Mouse (Mus musculus) stomach, postnatal 0 days (tissue): ENCODE data around the gene Ndufs5. TPM values are rescaled to one million over a fixed set of nuclear protein-coding genes. Genes with fewer than 3 reads are reported as not detected.

ENCODE experiments used
- ATAC-seq: fragments of 200-750 bp; cut with Nextera tagmentation; 2 replicates; pipeline ENCODE4 v1.8.0; 2017; ENCODE audit not compliant: low FRiP score, low TSS enrichment
- DNase-seq: peaks from one replicate; pipeline ENCODE4 v3.0.0-alpha.2; 2016; ENCODE audit warnings: low spot score
- H3K27ac ChIP-seq: fragments of 300-500 bp; sonication (generic); replicated peaks from 2 replicates; pipeline ENCODE4 v1.5.1; 2014; ENCODE audit warnings: mild to moderate bottlenecking, control low read depth
- H3K27me3 ChIP-seq: fragments of 300-500 bp; sonication (generic); 2 replicates; pipeline ENCODE4 v1.6.1; 2014; ENCODE audit warnings: low read length; ENCODE audit not compliant: control insufficient read depth, insufficient read depth
- H3K36me3 ChIP-seq: fragments of 300-500 bp; sonication (generic); 2 replicates; pipeline ENCODE4 v1.6.1; 2014; ENCODE audit warnings: low read length, mixed read lengths; ENCODE audit not compliant: control insufficient read depth, insufficient read depth
- H3K4me1 ChIP-seq: fragments of 300-500 bp; sonication (generic); replicated peaks from 2 replicates; pipeline ENCODE4 v1.6.1; 2014; ENCODE audit warnings: antibody characterized with exemption; ENCODE audit not compliant: control insufficient read depth, insufficient read depth
- H3K4me2 ChIP-seq: fragments of 300-500 bp; sonication (generic); replicated peaks from 2 replicates; pipeline ENCODE4 v1.6.1; 2014; ENCODE audit warnings: low read depth, mild to moderate bottlenecking, control low read depth, moderate library complexity
- H3K4me3 ChIP-seq: fragments of 300-500 bp; sonication (generic); 2 replicates; pipeline ENCODE4 v1.5.1; 2014; ENCODE audit warnings: low read depth, low read length, control low read depth
- H3K9ac ChIP-seq: fragments of 300-500 bp; sonication (generic); 2 replicates; pipeline ENCODE4 v1.6.1; 2014; ENCODE audit warnings: mild to moderate bottlenecking, low read length, control low read depth, mixed read lengths
- H3K9me3 ChIP-seq: fragments of 300-500 bp; sonication (generic); 2 replicates; pipeline ENCODE4 v1.6.1; 2016; ENCODE audit warnings: low read length; ENCODE audit not compliant: control insufficient read depth
- CTCF ChIP-seq: IDR thresholded peaks from 2 replicates; pipeline ENCODE4 v1.5.1; 2016; ENCODE audit warnings: antibody characterized with exemption, low read depth, mild to moderate bottlenecking, moderate library complexity
- EP300 ChIP-seq: optimal IDR thresholded peaks from 2 replicates; pipeline ENCODE3; 2016; ENCODE audit warnings: antibody characterized with exemption
- WGBS: fragments of 180-500 bp; shearing (Covaris S2); extraction: QIAGEN DNeasy Blood & Tissue Kit; methylation state at CpG from one replicate; pipeline ENCODE4 v1.1.7; 2014; 5-methylcytosine and 5-hydroxymethylcytosine counted together
- polyA plus RNA-seq: library from polyadenylated mRNA; unstranded; fragments of >200 nt; fragmentation: Nextera tagmentation; extraction: Ambion mirVana; gene quantifications from 2 replicates; pipeline ENCODE4 v1.2.1, GENCODE M21; 2015

Ndufs5 gene
- polyA plus RNA-seq: 326 and 344 TPM in 2 replicates

GRCm38 (mm10) chr4:123717574-123718433 lies at the start of gene Ndufs5:
Gene Ndufs5 (minus strand): TSS chr4:123718202.
- H3K4me2 ChIP-seq: peak within 1 kb of the TSS; percentile 69
- peaks cover 4% of the 10 kb centered on the region; the same call in 1 of the 2 replicates for H3K36me3 ChIP-seq
- TF ChIP-seq EP300: no peak
- TF ChIP-seq CTCF: no peak
- no peaks in the 10 kb centered on the region for H3K27me3 ChIP-seq
- DNase-seq (peak; percentile 96), ATAC-seq (peak; percentile 98)
- peak within 1 kb of the TSS; percentile 86 for H3K9ac ChIP-seq
- WGBS: under 1% methylated on average over 40 of the region's 40 CpGs
- peak within 1 kb of the TSS; percentile 65 for H3K4me3 ChIP-seq
- peak within 1 kb of the TSS; percentile 61 for H3K27ac ChIP-seq
- no peaks in the 10 kb centered on the region for H3K9me3 ChIP-seq
- H3K4me1 ChIP-seq: no peaks in the 10 kb centered on the region

- Histone ChIP-seq H3K27ac (no peak overlapping the region), H3K27me3 (no peaks in the 10 kb centered on the region), H3K9ac (no peak overlapping the region), H3K4me1 (no peaks in the 10 kb centered on the region), H3K36me3 (no peaks in the 10 kb centered on the region), H3K9me3 (no peaks in the 10 kb centered on the region), H3K4me3 (no peak overlapping the region), H3K4me2 (no peak overlapping the region)
- DNase-seq (no peak), ATAC-seq (no peak)
- TF ChIP-seq EP300: no peak
- TF ChIP-seq CTCF: no peak
- 55% methylated on average over 6 of the region's 6 CpGs for WGBS
These were observed 47.1 kb upstream of the Ndufs5 start for GRCm38 (mm10) chr4:123765071-123765470.

GRCm38 (mm10) chr4:123758306-123758705 lies 40.3 kb upstream of the Ndufs5 start:
- H3K4me1 ChIP-seq: no peaks in the 10 kb centered on the region
- DNase-seq: peak; percentile 48
- no peak overlapping the region for H3K4me2 ChIP-seq
- H3K27me3 ChIP-seq: no peaks in the 10 kb centered on the region
- no peaks in the 10 kb centered on the region for H3K36me3 ChIP-seq
- WGBS: 50% methylated on average over 4 of the region's 4 CpGs
- H3K9me3 ChIP-seq: no peaks in the 10 kb centered on the region
- no peak overlapping the region for H3K9ac ChIP-seq
- H3K4me3 ChIP-seq: no peak overlapping the region
- no peak overlapping the region for H3K27ac ChIP-seq
- peak; percentile 79; the same call in 1 of the 2 replicates for ATAC-seq
- TF ChIP-seq CTCF (peak; percentile 77), EP300 (no peak)

- Histone ChIP-seq H3K9ac (peak overlapping the region; percentile 41; the same call in 1 of the 2 replicates), H3K27ac (no peak overlapping the region; the same call in 1 of the 2 replicates), H3K27me3 (no peaks in the 10 kb centered on the region), H3K4me3 (peak overlapping the region; percentile 94), H3K36me3 (no peaks in the 10 kb centered on the region), H3K9me3 (no peaks in the 10 kb centered on the region), H3K4me1 (no peaks in the 10 kb centered on the region), H3K4me2 (peak overlapping the region; percentile 95)
- TF ChIP-seq EP300 (no peak), CTCF (no peak)
- ATAC-seq (no peak), DNase-seq (no peak)
- 0% methylated on average over 8 of the region's 8 CpGs for WGBS
These were observed 32.8 kb upstream of the Ndufs5 start for GRCm38 (mm10) chr4:123750707-123751312.

- TF ChIP-seq CTCF (peak; percentile 76), EP300 (no peak)
- peak; percentile 99 for ATAC-seq
These were observed 32.2 kb upstream of the Ndufs5 start, which contains the start of gene Akirin1 for GRCm38 (mm10) chr4:123750152-123750651. Gene Akirin1 (minus strand): TSS chr4:123750345.

More at GRCm38 (mm10) chr4:123750152-123750651, 32.2 kb upstream of the Ndufs5 start, which contains the start of gene Akirin1:
- H3K36me3 ChIP-seq: no peaks in the 10 kb centered on the region
- H3K27ac ChIP-seq: peak within 1 kb of the TSS; percentile 93
- WGBS: under 1% methylated on average over 35 of the region's 46 CpGs
- peak; percentile 98 for DNase-seq
- peak within 1 kb of the TSS; percentile 92 for H3K9ac ChIP-seq
- peak within 1 kb of the TSS; percentile 95 for H3K4me2 ChIP-seq
- H3K4me1 ChIP-seq: no peaks in the 10 kb centered on the region
- H3K27me3 ChIP-seq: no peaks in the 10 kb centered on the region
- no peaks in the 10 kb centered on the region for H3K9me3 ChIP-seq
- peak within 1 kb of the TSS; percentile 94 for H3K4me3 ChIP-seq
